Mouse (Mus musculus): ENCODE measurements around the gene Ccdc9b. TPM values are rescaled to one million over a fixed set of nuclear protein-coding genes. Genes with fewer than 3 reads are reported as not detected.
A peak's percentile ranks its signal among the peaks of the same experiment; 100 is the strongest.

The Ccdc9b gene
- total RNA-seq, 2 experiments from 2014 or later: 3.1 to 3.3 TPM

DNA sequence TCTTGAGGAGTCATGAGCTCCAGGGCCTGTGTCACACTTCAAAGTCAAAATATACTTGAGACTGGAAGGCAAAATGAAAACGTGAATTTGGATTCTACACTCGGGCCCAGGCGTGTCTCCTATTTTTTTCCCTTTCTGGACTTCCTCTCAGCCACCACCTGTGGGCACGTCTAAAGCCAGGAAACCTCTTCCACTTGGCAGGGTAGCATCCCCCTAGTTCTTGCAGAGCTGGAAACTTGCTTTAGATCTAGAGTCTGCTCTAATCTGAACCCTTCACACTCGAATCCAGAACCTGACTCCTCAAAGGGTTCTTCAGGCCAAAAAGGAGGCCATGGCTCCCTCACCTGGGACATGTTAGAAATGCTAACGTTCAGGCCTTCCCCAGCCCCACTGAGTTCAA is 7.1 kb downstream of the Ccdc9b start:
- DNase-seq (ENCODE audit: low spot score in 2 of 2): no peak
- intact Hi-C loops (cut with DNase I): no loop called here

GRCm38 (mm10) chr2:118754143-118754542 is 8.3 kb downstream of the Ccdc9b start:
- intact Hi-C loops (cut with DNase I): no loop called here
- no peak for DNase-seq (ENCODE audit: low spot score in 2 of 2)

- no peak for DNase-seq (ENCODE audit: low spot score in 2 of 2)
- intact Hi-C loops (cut with DNase I): no loop called here
These were observed 9.7 kb downstream of the Ccdc9b start for GRCm38 (mm10) chr2:118752792-118753108.

- DNase-seq (ENCODE audit: low spot score in 2 of 2): no peak
- intact Hi-C loops (cut with DNase I): no loop called here
These were observed 10.3 kb downstream of the Ccdc9b start for GRCm38 (mm10) chr2:118751896-118752791.

DNA sequence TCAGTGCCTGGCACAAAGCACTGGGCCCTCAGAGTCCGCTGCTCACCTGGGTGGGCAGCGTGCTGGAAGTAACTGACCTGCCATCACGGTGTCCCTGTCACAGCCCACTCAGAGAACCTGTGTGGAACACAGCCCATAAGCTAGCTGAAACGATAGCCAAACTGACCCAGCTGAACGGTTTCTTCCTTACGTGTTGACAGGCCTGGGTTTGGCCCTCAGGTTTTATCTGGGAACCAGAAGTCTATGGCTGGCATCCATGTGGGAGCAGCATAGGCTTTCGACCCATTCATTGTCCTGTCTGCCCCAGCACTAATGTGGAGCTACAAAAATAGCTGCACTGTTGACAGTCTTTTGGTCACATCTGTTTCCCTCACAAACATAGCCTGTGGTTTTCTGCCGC is 12.0 kb downstream of the Ccdc9b start:
- intact Hi-C loops (cut with DNase I): no loop called here
- no peak for DNase-seq (ENCODE audit: low spot score in 2 of 2)

- no peak for DNase-seq (ENCODE audit: low spot score in 2 of 2)
- intact Hi-C loops (cut with DNase I): loop anchor here (10.0 kb wide), 1 partner anchor 265 kb away; no protein-coding TSS in a partner anchor
These were observed 13.0 kb downstream of the Ccdc9b start for GRCm38 (mm10) chr2:118749341-118749884.

- intact Hi-C loops (cut with DNase I): loop anchor here (10.0 kb wide), 1 partner anchor 263 kb away; no protein-coding TSS in a partner anchor
- no peak for DNase-seq (ENCODE audit: low spot score in 2 of 2)
These were observed 15.0 kb downstream of the Ccdc9b start for GRCm38 (mm10) chr2:118747301-118747960.

- DNase-seq (ENCODE audit: low spot score in 2 of 2): no peak
- intact Hi-C loops (cut with DNase I): loop anchor here (2.0 to 10.0 kb wide), 3 partner anchors 33 to 261 kb away; partner anchors contain the start of gene Disp2
These were observed 16.3 kb downstream of the Ccdc9b start for GRCm38 (mm10) chr2:118745915-118746901.

- intact Hi-C loops (cut with DNase I): loop anchor here (2.0 to 10.0 kb wide), 3 partner anchors 33 to 261 kb away; partner anchors contain the start of gene Disp2
- DNase-seq (ENCODE audit: low spot score in 2 of 2): peak; percentile 85 to 91
These were observed 17.1 kb downstream of the Ccdc9b start, which contains the start of gene Inafm2 for GRCm38 (mm10) chr2:118745232-118745884. Gene Inafm2, plus strand, starts transcription at chr2:118745758.

DNA sequence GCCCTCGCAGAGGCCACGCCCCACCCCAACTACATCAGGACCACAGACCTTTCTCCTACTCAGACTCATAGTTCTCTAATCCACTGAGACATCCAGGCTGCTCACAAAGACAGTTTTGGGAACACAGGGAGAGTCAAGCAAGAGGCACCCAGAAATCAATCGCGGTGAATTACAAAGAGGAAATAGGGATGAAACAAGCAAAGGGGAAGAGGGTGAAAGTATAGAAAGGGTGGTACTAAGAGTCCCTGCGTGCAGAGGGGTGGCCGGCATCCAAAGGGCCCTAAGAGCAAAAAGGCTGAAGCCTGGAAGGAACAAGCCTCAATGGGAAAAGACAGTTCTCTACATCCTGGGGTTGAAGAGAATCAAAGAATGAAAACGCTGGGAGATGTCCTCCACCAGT is 17.8 kb downstream of the Ccdc9b start:
- DNase-seq (ENCODE audit: low spot score in 2 of 2): no peak
- intact Hi-C loops (cut with DNase I): loop anchor here (2.0 to 10.0 kb wide), 3 partner anchors 34 to 260 kb away; partner anchors contain the start of gene Disp2

DNA sequence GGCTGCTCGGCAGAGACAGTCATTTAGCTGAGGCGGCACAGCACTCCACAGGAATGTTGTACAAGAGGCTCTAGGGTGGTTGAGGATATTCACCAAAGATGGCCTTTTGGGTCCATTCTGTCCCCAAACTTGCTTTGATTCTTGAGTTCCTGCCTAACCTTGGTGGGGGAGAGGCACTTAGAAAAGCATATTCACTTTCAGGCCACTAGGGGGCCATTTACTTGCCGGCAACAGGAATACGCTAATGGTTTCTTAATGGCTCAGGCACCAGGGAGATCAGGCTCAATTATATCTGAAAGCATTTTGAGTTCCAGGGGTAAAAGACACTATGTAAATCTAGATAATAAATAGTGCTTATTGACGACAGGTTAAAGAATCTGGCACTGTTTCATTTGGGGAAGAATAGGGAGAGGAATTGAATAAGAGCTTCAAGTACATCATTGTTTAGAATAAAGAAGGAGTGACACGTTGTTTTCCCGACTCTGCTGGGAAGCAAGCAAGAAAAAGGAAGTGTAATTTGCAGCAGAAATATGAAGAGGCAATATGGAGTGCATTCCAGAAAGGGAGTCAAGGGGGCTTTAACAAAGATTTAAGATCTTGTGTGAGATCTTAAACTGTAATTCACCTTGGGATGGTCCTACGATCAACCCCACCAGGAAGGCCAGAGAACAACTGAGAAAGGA is 19.1 kb downstream of the Ccdc9b start:
- DNase-seq (ENCODE audit: low spot score in 2 of 2): peak in 1 of 2 experiments; percentile 58
- intact Hi-C loops (cut with DNase I): loop anchor here (10.0 kb wide), 1 partner anchor 259 kb away; no protein-coding TSS in a partner anchor

DNA sequence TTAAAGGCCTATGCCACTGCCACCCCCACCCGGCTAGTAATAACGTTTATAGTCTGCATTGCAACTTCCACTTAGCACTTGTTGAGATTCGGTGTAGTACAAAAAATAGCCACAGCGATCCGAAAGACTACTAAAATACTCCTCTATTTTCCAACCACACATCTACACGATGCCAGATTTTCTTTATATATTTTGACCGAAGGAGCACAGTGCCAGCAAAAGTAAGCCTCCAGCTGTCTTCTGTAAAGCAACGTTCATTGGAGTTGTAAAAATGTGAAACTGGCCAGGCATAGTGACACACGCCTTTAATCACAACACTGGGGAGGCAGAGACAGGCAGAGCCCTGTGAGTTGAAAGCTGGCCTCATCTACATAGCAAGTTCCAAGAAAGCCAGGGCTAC is 21.3 kb downstream of the Ccdc9b start:
- peak in 1 of 2 experiments; percentile 65 for DNase-seq (ENCODE audit: low spot score in 2 of 2)
- intact Hi-C loops (cut with DNase I): loop anchor here (10.0 kb wide), 1 partner anchor 256 kb away; no protein-coding TSS in a partner anchor

DNA sequence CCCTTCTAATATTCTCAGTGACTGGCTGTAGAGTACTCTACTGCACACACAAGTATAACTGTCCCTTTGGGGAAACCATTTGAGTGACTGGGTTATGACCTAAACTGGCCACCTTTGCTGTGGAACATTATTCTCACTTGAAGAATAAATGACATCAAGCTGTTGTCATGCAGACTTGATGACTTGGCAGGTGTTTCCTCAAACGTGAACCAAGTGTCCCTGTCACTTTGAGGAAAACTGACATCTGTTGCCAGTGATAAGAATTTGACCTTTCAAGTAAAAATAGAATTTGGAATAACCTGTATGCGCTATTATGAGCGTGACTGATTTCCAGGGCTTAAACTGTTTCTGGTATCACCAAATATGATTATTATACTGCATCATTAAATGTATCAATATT is 22.1 kb downstream of the Ccdc9b start:
- no peak for DNase-seq (ENCODE audit: low spot score in 2 of 2)
- intact Hi-C loops (cut with DNase I): loop anchor here (10.0 kb wide), 1 partner anchor 256 kb away; no protein-coding TSS in a partner anchor

DNA sequence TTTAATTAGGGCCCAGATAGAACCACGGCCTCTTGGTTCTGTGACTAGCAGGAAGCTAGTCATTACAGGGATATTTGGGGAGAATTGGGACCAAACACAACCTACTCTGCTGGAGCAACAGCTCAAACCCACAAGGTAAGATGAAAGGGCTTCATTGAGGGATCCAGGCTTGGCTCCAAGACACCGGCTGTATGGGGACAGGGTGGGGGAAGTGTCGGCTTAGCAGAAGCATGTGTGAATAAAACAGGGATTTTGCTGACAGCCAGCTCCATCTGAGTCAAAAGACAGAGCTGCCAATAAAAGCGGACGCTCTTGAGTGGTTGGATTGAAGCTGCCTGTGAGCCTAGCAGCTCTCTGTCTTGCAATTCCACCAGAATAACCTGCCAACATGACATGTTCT is 29.1 kb downstream of the Ccdc9b start:
- intact Hi-C loops (cut with DNase I): loop anchor here (5.0 kb wide), 1 partner anchor 96 kb away; no protein-coding TSS in a partner anchor
- DNase-seq (ENCODE audit: low spot score in 2 of 2): peak; percentile 62 to 67

DNA sequence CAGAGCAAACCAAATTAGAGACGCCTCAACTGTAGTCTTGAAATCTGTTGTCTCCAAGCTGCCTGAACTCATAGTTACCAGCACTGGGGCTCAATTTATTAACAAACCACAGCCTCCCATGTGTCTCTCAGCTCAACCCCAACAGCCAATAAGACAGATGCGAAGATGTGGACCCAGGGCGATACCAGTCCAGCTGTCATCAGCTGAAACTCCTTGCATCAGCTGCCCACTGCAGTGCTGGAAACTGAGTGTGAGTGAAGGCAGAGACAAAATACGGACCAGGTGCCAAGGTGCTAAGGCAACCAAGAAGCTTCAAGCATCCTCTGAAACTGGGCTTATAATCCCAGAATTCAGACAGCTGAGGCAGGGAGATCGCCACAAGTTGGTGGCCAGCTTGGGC is 30.5 kb downstream of the Ccdc9b start:
- intact Hi-C loops (cut with DNase I): loop anchor here (2.0 to 5.0 kb wide), 2 partner anchors 31 to 95 kb away; no protein-coding TSS in a partner anchor
- DNase-seq (ENCODE audit: low spot score in 2 of 2): no peak

DNA sequence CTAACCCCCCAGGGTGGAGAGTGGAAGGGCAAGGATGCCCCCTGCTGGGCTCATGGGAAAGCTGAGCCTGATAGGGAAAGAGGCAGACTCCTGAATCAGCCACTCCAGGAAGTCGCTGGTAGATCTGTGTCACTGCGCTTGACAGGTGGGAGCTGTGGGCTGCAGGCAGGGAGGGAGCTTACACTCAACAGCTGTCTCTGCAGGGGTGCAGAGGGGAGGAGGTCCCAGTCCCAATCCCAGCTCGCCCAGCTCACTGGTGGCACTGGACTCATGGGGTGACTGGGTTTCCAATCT is 31.9 kb downstream of the Ccdc9b start:
- DNase-seq (ENCODE audit: low spot score in 2 of 2): peak; percentile 76 to 86
- intact Hi-C loops (cut with DNase I): loop anchor here (2.0 to 5.0 kb wide), 2 partner anchors 30 to 93 kb away; no protein-coding TSS in a partner anchor

- intact Hi-C loops (cut with DNase I): loop anchor here (2.0 to 5.0 kb wide), 2 partner anchors 29 to 93 kb away; no protein-coding TSS in a partner anchor
- DNase-seq (ENCODE audit: low spot score in 2 of 2): no peak
These were observed 32.4 kb downstream of the Ccdc9b start for GRCm38 (mm10) chr2:118729816-118730621.

Measured in left cerebral cortex, postnatal 14 days (tissue).